Mouse (Mus musculus): Measurements from ENCODE around the gene Nsmce4a. TPM values are rescaled to one million over a fixed set of nuclear protein-coding genes. Genes with fewer than 3 reads are reported as not detected.
A peak's percentile ranks its signal among the peaks of the same experiment; 100 is the strongest.

Nsmce4a gene
- polyA plus RNA-seq, 1 experiment from 2014 or later = 124 TPM

GRCm38 (mm10) chr7:130555597-130555996, 17.3 kb downstream of the Nsmce4a start:
- no peak overlapping the region for H3K9ac ChIP-seq
- WGBS = 66% methylated on average over 5 of the region's 5 CpGs
- H3K4me2 ChIP-seq = no peak overlapping the region
- no peak overlapping the region for H3K27ac ChIP-seq (replicated peaks)
- no peak overlapping the region for H3K4me3 ChIP-seq
- H3K27me3 ChIP-seq (replicated peaks) = no peaks in the 10 kb centered on the region
- H3K9me3 ChIP-seq = no peaks in the 10 kb centered on the region
- peaks cover 4% of the 10 kb centered on the region; the same call in 1 of the 2 replicates for H3K4me1 ChIP-seq
- no peak for ATAC-seq (ENCODE audit: extremely low read depth, insufficient number of reproducible peaks, low FRiP score, low TSS enrichment)
- no peaks in the 10 kb centered on the region for H3K36me3 ChIP-seq

- Histone ChIP-seq H3K27me3 (replicated peaks) (no peaks in the 10 kb centered on the region), H3K27ac (replicated peaks) (no peak overlapping the region), H3K36me3 (no peaks in the 10 kb centered on the region), H3K4me3 (no peak overlapping the region), H3K9me3 (no peaks in the 10 kb centered on the region), H3K4me2 (no peak overlapping the region), H3K9ac (no peak overlapping the region), H3K4me1 (peaks cover 4% of the 10 kb centered on the region; the same call in 1 of the 2 replicates)
- WGBS = 75% methylated on average over 4 of the region's 4 CpGs
- ATAC-seq (ENCODE audit: extremely low read depth, insufficient number of reproducible peaks, low FRiP score, low TSS enrichment) = no peak
These were observed 19.6 kb downstream of the Nsmce4a start for GRCm38 (mm10) chr7:130553321-130553720.

- Histone ChIP-seq H3K27ac (replicated peaks) (0 out of 2 replicates have a peak overlapping the region, but pooled peaks have one; percentile 18), H3K4me3 (no peak overlapping the region), H3K4me2 (no peak overlapping the region), H3K27me3 (replicated peaks) (no peaks in the 10 kb centered on the region), H3K9me3 (no peaks in the 10 kb centered on the region), H3K4me1 (peaks cover 4% of the 10 kb centered on the region; the same call in 1 of the 2 replicates), H3K36me3 (no peaks in the 10 kb centered on the region), H3K9ac (0 out of 2 replicates have a peak overlapping the region, but pooled peaks have one; percentile 14)
- 36% methylated on average over 5 of the region's 5 CpGs for WGBS
- no peak for ATAC-seq (ENCODE audit: extremely low read depth, insufficient number of reproducible peaks, low FRiP score, low TSS enrichment)
These were observed 20.1 kb downstream of the Nsmce4a start for GRCm38 (mm10) chr7:130552780-130553179.

- 76% methylated on average over 12 of the region's 12 CpGs for WGBS
- Histone ChIP-seq H3K9me3 (no peaks in the 10 kb centered on the region), H3K4me1 (peaks cover 23% of the 10 kb centered on the region), H3K27ac (replicated peaks) (peak overlapping the region; percentile 100), H3K9ac (peak overlapping the region; percentile 98), H3K4me3 (peak overlapping the region; percentile 95), H3K36me3 (peaks cover 29% of the 10 kb centered on the region), H3K27me3 (replicated peaks) (no peaks in the 10 kb centered on the region), H3K4me2 (peak overlapping the region; percentile 91)
- no peak for ATAC-seq (ENCODE audit: extremely low read depth, insufficient number of reproducible peaks, low FRiP score, low TSS enrichment)
These were observed 25.2 kb downstream of the Nsmce4a start for GRCm38 (mm10) chr7:130547635-130548175.

- Histone ChIP-seq H3K4me1 (peaks cover 23% of the 10 kb centered on the region), H3K9me3 (no peaks in the 10 kb centered on the region), H3K27ac (replicated peaks) (peak overlapping the region; percentile 100), H3K4me2 (peak overlapping the region; percentile 91), H3K27me3 (replicated peaks) (no peaks in the 10 kb centered on the region), H3K4me3 (peak overlapping the region; percentile 95), H3K9ac (peak overlapping the region; percentile 98), H3K36me3 (peaks cover 37% of the 10 kb centered on the region)
- ATAC-seq (ENCODE audit: extremely low read depth, insufficient number of reproducible peaks, low FRiP score, low TSS enrichment) = peak; percentile 90
- under 1% methylated on average over 84 of the region's 84 CpGs for WGBS
These were observed 26.0 kb downstream of the Nsmce4a start for GRCm38 (mm10) chr7:130546791-130547484.

- no peak for ATAC-seq (ENCODE audit: extremely low read depth, insufficient number of reproducible peaks, low FRiP score, low TSS enrichment)
- Histone ChIP-seq H3K9ac (peak overlapping the region; percentile 98), H3K27ac (replicated peaks) (peak overlapping the region; percentile 100), H3K9me3 (no peaks in the 10 kb centered on the region), H3K4me2 (peak overlapping the region; percentile 91), H3K4me3 (peak overlapping the region; percentile 95), H3K27me3 (replicated peaks) (no peaks in the 10 kb centered on the region), H3K4me1 (peaks cover 23% of the 10 kb centered on the region), H3K36me3 (peaks cover 42% of the 10 kb centered on the region)
- WGBS = 2% methylated on average over 7 of the region's 7 CpGs
These were observed 26.5 kb downstream of the Nsmce4a start for GRCm38 (mm10) chr7:130546421-130546790.

- WGBS = 47% methylated on average over 3 of the region's 3 CpGs
- H3K9ac ChIP-seq = peak overlapping the region; percentile 98
- H3K27me3 ChIP-seq (replicated peaks) = no peaks in the 10 kb centered on the region
- peak overlapping the region; percentile 95 for H3K4me3 ChIP-seq
- ATAC-seq (ENCODE audit: extremely low read depth, insufficient number of reproducible peaks, low FRiP score, low TSS enrichment) = no peak
- peaks cover 46% of the 10 kb centered on the region for H3K36me3 ChIP-seq
- no peaks in the 10 kb centered on the region for H3K9me3 ChIP-seq
- peak overlapping the region; percentile 91 for H3K4me2 ChIP-seq
- peaks cover 23% of the 10 kb centered on the region for H3K4me1 ChIP-seq
- peak overlapping the region; percentile 100 for H3K27ac ChIP-seq (replicated peaks)
These were observed 27.0 kb downstream of the Nsmce4a start for GRCm38 (mm10) chr7:130545893-130546292.

GRCm38 (mm10) chr7:130545401-130545800, 27.5 kb downstream of the Nsmce4a start:
- ATAC-seq (ENCODE audit: extremely low read depth, insufficient number of reproducible peaks, low FRiP score, low TSS enrichment) = no peak
- peak overlapping the region; percentile 100 for H3K27ac ChIP-seq (replicated peaks)
- peak overlapping the region; percentile 91 for H3K4me2 ChIP-seq
- peak overlapping the region; percentile 95 for H3K4me3 ChIP-seq
- no peaks in the 10 kb centered on the region for H3K9me3 ChIP-seq
- peaks cover 23% of the 10 kb centered on the region for H3K4me1 ChIP-seq
- WGBS = 86% methylated on average over 5 of the region's 5 CpGs
- H3K9ac ChIP-seq = peak overlapping the region; percentile 98
- peaks cover 49% of the 10 kb centered on the region for H3K36me3 ChIP-seq
- no peaks in the 10 kb centered on the region for H3K27me3 ChIP-seq (replicated peaks)

GRCm38 (mm10) chr7:130543181-130543580, 29.7 kb downstream of the Nsmce4a start:
- no peak for ATAC-seq (ENCODE audit: extremely low read depth, insufficient number of reproducible peaks, low FRiP score, low TSS enrichment)
- H3K27me3 ChIP-seq (replicated peaks) = no peaks in the 10 kb centered on the region
- H3K9me3 ChIP-seq = no peaks in the 10 kb centered on the region
- peaks cover 72% of the 10 kb centered on the region for H3K36me3 ChIP-seq
- H3K27ac ChIP-seq (replicated peaks) = no peak overlapping the region
- 93% methylated on average over 4 of the region's 4 CpGs for WGBS
- H3K9ac ChIP-seq = no peak overlapping the region
- peaks cover 35% of the 10 kb centered on the region for H3K4me1 ChIP-seq
- H3K4me2 ChIP-seq = no peak overlapping the region
- no peak overlapping the region for H3K4me3 ChIP-seq

- WGBS = 79% methylated on average over 7 of the region's 7 CpGs
- no peak for ATAC-seq (ENCODE audit: extremely low read depth, insufficient number of reproducible peaks, low FRiP score, low TSS enrichment)
- H3K4me3 ChIP-seq = no peak overlapping the region
- H3K27me3 ChIP-seq (replicated peaks) = no peaks in the 10 kb centered on the region
- peaks cover 23% of the 10 kb centered on the region for H3K4me1 ChIP-seq
- peak overlapping the region; percentile 39; the same call in 1 of the 2 replicates for H3K27ac ChIP-seq (replicated peaks)
- H3K36me3 ChIP-seq = peaks cover 97% of the 10 kb centered on the region
- H3K9ac ChIP-seq = no peak overlapping the region
- H3K4me2 ChIP-seq = no peak overlapping the region
- H3K9me3 ChIP-seq = no peaks in the 10 kb centered on the region
These were observed 32.7 kb downstream of the Nsmce4a start for GRCm38 (mm10) chr7:130540176-130540575.

GRCm38 (mm10) chr7:130537068-130537467, 35.9 kb downstream of the Nsmce4a start:
- no peak overlapping the region for H3K9ac ChIP-seq
- 83% methylated on average over 4 of the region's 4 CpGs for WGBS
- peaks cover 18% of the 10 kb centered on the region for H3K4me1 ChIP-seq
- no peaks in the 10 kb centered on the region for H3K27me3 ChIP-seq (replicated peaks)
- H3K9me3 ChIP-seq = no peaks in the 10 kb centered on the region
- no peak overlapping the region for H3K4me3 ChIP-seq
- no peak overlapping the region for H3K27ac ChIP-seq (replicated peaks)
- ATAC-seq (ENCODE audit: extremely low read depth, insufficient number of reproducible peaks, low FRiP score, low TSS enrichment) = no peak
- no peak overlapping the region for H3K4me2 ChIP-seq
- peaks cover 95% of the 10 kb centered on the region for H3K36me3 ChIP-seq
